8 mouse cellular contexts compared by ENCODE assay signal in the genomic region with DNA sequence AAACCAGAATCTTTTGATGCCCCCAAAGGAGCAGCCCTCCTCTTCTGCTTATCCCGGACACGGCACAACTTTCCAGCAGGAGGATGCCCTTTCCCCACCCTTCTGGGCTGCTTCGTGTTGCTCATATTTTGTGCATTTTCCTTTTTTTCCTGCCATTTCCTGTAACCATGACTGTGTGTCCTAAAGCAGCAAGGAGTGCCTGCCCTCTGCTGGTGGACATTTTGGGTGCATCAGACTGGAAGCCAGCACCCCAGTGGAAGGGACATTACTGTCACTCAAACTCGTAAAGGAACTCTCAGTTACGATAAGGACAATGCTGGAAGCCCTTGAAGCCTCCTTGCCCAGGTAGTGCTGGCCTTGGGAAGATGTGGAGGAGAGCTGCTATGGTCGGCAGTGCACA. TPM values are rescaled to one million over a fixed set of nuclear protein-coding genes. Genes with fewer than 3 reads are reported as not detected.
DNase-seq lines count a peak whose midpoint lies in the region; ATAC-seq and TF ChIP-seq lines count a peak whose summit lies in the region.

No protein-coding gene starts in this region.

- H3K4me3 ChIP-seq in kidney, postnatal 0 days (replicated peaks; ENCODE audit: low read depth, low read length): no peak overlapping the region
- no peak overlapping the region for H3K4me3 ChIP-seq in lung, adult 2 months (replicated peaks; ENCODE audit: extremely low read depth, low read depth, low read length)

- TF ChIP-seq CTCF in kidney, postnatal 0 days (IDR thresholded peaks at IDR 0.05; ENCODE audit: low read depth): peak; percentile 99
- peak; percentile 86 for TF ChIP-seq CTCF in lung, adult 2 months (IDR thresholded peaks at IDR 0.05; ENCODE audit: insufficient read depth, low read length)

- TF ChIP-seq POLR2A in lung, adult 2 months (IDR thresholded peaks at IDR 0.05; ENCODE audit: borderline replicate concordance, extremely low read depth, low read depth, low read length): no peak

- ATAC-seq in kidney, postnatal 0 days (replicated peaks; ENCODE audit: low FRiP score, low read depth): no peak; the same call in 1 of the 2 replicates

- WGBS in kidney, postnatal 0 days: 23% methylated on average over 6 of the region's 6 CpGs
- WGBS in lung, adult 2 months: 23% methylated on average over 6 of the region's 6 CpGs

- no peak overlapping the region for H3K4me2 ChIP-seq in kidney, postnatal 0 days (ENCODE audit: low read length)

- H3K4me1 ChIP-seq in kidney, postnatal 0 days (replicated peaks; ENCODE audit: insufficient read depth, low read length): peaks cover 4% of the 10 kb centered on the region; the same call in 1 of the 2 replicates
- H3K4me1 ChIP-seq in lung, adult 2 months (ENCODE audit: control insufficient read depth, insufficient read depth, low read length): no peaks in the 10 kb centered on the region

- H3K9me3 ChIP-seq in kidney, postnatal 0 days (replicated peaks; ENCODE audit: low read length): no peaks in the 10 kb centered on the region

- no peaks in the 10 kb centered on the region for H3K36me3 ChIP-seq in kidney, postnatal 0 days (ENCODE audit: insufficient read depth, low read length)

- H3K27me3 ChIP-seq in kidney, postnatal 0 days (ENCODE audit: insufficient read depth, low read length): no peaks in the 10 kb centered on the region

- H3K27ac ChIP-seq in kidney, postnatal 0 days: 0 out of 2 replicates have a peak overlapping the region, but pooled peaks have one; percentile 26

- no peak overlapping the region for H3K9ac ChIP-seq in kidney, postnatal 0 days (ENCODE audit: low read depth, low read length)

- peak; percentile 69 to 72 for DNase-seq in B cell, adult 2 months
- peak; percentile 81 for DNase-seq in adipocyte (ENCODE audit: low spot score)
- peak; percentile 73 for DNase-seq in embryo, embryonic 10.5 days (ENCODE audit: low spot score)
- peak; percentile 70 for DNase-seq in heart, adult 8-10 months (ENCODE audit: low spot score)
- peak; percentile 83 for DNase-seq in kidney, postnatal 0 days (ENCODE audit: low spot score)
- peak; percentile 53 for DNase-seq in lung, adult 2 months
- DNase-seq in ovary, postnatal 10 days (ENCODE audit: low spot score): peak; percentile 55
- DNase-seq in thymus, postnatal 10 days (ENCODE audit: low spot score in 2 of 2): peak; percentile 33 to 67

RNA-seq across cellular contexts. Expression of a gene that starts 30.9 kb away (rescaled TPM):
- 10 to 100 TPM; 20.6 to 33.5 (median 24.9) TPM for total RNA-seq in heart, adult 8-10 months (2022)
- polyA plus RNA-seq in kidney, postnatal 0 days (2015; fragmentation: Nextera tagmentation; extraction: Ambion mirVana): 42.1 and 43.6 TPM in 2 replicates
- 28.2 and 32.8 TPM in 2 replicates for polyA plus RNA-seq in lung, adult 2 months (2012; rRNA removed)

RNA-seq across cellular contexts. Expression of a gene that starts 52.2 kb away (rescaled TPM):
- not detected for total RNA-seq in heart, adult 8-10 months (2022)
- 0.51 and 0.62 TPM in 2 replicates for polyA plus RNA-seq in kidney, postnatal 0 days (2015; fragmentation: Nextera tagmentation; extraction: Ambion mirVana)
- 0.90 and 1.3 TPM in 2 replicates for polyA plus RNA-seq in lung, adult 2 months (2012; rRNA removed)
